Mouse (Mus musculus) brain, embryonic 14.5 days (tissue): ENCODE results near the gene Chd4. TPM values are rescaled to one million over a fixed set of nuclear protein-coding genes. Genes with fewer than 3 reads are reported as not detected.

Source experiments
- DNase-seq: peaks from one replicate; pipeline ENCODE4 v3.0.0-alpha.2; 2011; ENCODE audit warnings: low read depth
- CTCF ChIP-seq: fragments of 200-500 bp; IDR thresholded peaks from 2 replicates; pipeline ENCODE4 v1.5.1; 2012; ENCODE audit warnings: inconsistent platforms, mild to moderate bottlenecking, moderate library complexity, borderline replicate concordance; ENCODE audit not compliant: insufficient read depth, insufficient read length; ENCODE audit errors: extremely low read depth
- POLR2A ChIP-seq: fragments of 200-500 bp; IDR thresholded peaks from 2 replicates; pipeline ENCODE4 v1.6.1; 2012; ENCODE audit warnings: mild to moderate bottlenecking, inconsistent platforms, borderline replicate concordance; ENCODE audit not compliant: poor library complexity, insufficient read depth, insufficient read length, severe bottlenecking; ENCODE audit errors: extremely low read depth
- polyA plus RNA-seq: library from polyadenylated mRNA; depleted of rRNA; stranded (reverse); fragments of >200 nt; gene quantifications from 2 replicates; pipeline ENCODE4 v1.2.3, GENCODE M21; 2012

Chd4 gene
- polyA plus RNA-seq, 1 experiment: 142 TPM

DNA sequence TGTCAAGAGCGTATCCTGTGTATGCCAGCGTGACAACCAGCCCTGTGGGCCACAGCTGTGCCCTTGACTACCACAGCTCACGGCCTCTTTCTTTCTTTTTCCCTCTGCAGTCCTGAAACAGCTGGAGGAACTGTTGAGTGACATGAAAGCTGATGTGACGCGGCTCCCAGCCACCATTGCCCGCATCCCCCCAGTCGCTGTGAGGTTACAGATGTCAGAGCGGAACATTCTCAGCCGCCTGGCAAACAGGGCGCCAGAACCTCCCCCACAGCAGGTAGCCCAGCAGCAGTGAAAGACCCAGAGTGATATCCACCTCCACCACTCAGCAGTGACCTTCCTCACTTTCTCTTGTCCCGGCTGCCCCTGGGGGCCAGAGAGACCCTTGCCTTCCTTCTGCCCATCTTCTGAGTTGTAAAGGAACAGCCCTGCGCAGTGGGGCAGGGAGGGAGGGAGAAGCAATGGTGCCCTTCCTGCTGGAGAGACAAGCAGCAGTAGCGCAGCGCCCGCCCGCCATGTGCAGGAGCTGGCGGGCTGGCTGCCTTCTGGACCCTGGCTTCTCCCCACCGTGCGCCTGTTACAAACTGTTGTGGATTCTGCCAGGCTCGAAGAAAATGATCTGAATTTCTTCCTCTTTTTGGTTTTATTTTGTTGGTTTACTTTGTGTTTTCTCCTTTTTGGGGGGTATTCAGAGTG is 34.1 kb downstream of the Chd4 start:
- TF ChIP-seq POLR2A (no peak), CTCF (no peak)
- no peak for DNase-seq

GRCm38 (mm10) chr6:125131302-125132156 is 35.7 kb downstream of the Chd4 start, which contains the start of gene Nop2:
Gene Nop2, plus strand, starts transcription at chr6:125131909.
- peak; percentile 76; the same call in 1 of the 2 replicates for TF ChIP-seq POLR2A
- TF ChIP-seq CTCF: no peak
- peak; percentile 97 for DNase-seq

DNA sequence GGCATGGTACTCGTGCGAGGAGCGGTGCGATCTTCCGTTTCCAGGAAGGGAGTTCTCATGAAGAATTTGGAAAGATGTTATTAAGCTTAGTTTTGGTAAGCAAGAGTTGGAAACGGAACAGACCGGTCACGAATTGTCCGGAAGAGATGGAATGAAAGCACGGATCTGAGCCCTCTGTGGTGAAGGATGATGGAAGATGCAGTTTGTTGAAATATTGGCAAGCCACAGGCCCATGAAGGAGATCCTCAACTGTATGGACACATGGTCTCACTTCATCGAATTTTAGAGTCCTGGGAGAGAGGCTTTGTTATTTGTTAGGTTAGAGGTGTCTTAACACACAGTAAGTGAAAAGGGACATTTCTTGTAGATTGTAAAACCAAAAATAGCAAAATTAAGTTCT is 36.7 kb downstream of the Chd4 start:
- DNase-seq: no peak
- TF ChIP-seq POLR2A: no peak
- TF ChIP-seq CTCF: no peak

DNA sequence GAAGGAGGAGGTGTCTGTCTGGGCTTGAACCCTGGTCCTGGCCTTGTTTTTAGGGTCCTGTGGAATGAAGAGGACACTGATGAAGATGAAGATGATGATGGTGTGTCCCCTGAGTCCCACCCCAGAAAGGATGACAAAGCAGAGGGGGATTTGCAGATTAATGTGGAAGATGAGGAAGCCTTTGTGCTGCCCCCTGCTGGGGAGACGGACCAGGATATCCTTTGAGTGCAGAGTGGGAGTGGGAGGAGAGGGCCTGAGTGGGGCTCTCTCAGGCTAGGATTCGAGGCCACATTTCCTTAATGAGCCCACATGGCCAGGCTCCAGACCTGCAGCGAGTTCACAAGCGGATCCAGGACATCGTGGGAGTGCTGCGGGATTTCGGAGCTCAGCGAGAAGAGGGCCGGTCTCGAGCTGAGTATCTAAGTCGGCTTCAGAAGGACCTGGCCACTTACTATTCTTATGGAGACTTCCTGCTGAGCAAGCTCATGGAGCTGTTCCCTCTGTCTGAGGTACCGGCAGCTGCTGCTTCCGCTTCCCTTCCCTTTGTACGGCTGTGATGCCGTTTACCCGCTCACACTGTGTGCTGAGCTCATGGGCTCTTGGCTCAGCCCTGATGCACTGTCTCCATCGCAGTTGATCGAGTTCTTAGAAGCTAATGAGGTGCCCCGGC is 41.4 kb downstream of the Chd4 start:
- no peak for DNase-seq
- no peak for TF ChIP-seq POLR2A
- peak; percentile 63; the same call in 1 of the 2 replicates for TF ChIP-seq CTCF

DNA sequence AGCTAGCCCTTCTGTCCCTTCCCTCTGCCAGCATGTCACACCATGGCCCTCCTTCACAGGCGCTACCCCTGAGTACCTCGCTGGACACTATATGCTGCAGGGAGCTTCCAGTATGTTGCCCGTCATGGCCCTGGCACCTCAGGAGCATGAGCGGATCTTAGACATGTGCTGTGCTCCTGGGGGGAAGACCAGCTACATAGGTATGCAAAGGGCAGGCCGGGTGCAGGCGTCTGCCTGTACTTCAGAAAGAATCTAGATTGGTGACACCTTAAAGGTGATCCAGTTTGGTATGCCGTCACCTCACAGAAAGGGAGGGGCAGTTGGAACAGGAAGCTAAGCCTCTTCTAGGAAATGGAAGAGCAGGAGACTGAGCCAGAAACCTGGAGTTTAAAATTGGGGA is 44.0 kb downstream of the Chd4 start:
- no peak for TF ChIP-seq POLR2A
- no peak for TF ChIP-seq CTCF
- no peak for DNase-seq

GRCm38 (mm10) chr6:125142436-125142835 is 46.7 kb downstream of the Chd4 start:
- no peak for TF ChIP-seq POLR2A
- no peak for TF ChIP-seq CTCF
- DNase-seq: no peak

DNA sequence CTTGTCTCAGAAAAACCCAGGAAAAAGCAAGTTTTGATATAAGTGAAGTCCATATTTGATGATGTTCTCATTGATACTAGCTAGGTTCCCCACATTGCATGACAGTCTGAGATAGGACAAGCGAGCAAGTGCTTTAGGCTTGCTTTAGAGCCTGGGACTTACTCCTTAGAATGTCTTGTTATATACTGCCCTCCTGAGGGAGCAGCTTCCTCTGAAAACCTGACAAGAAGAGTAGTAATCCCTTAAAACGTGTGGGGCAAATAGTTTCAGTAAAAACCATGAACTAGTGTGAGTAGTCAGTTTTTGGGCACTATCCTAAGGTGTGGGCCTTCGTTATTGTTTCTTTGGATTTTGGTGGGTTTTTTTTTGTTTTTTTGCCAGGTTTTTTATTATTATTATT is 47.3 kb downstream of the Chd4 start:
- DNase-seq: no peak
- no peak for TF ChIP-seq POLR2A
- no peak for TF ChIP-seq CTCF

- DNase-seq: no peak
- TF ChIP-seq CTCF (no peak), POLR2A (no peak)
Measured at GRCm38 (mm10) chr6:125143904-125144303, 48.1 kb downstream of the Chd4 start.

DNA sequence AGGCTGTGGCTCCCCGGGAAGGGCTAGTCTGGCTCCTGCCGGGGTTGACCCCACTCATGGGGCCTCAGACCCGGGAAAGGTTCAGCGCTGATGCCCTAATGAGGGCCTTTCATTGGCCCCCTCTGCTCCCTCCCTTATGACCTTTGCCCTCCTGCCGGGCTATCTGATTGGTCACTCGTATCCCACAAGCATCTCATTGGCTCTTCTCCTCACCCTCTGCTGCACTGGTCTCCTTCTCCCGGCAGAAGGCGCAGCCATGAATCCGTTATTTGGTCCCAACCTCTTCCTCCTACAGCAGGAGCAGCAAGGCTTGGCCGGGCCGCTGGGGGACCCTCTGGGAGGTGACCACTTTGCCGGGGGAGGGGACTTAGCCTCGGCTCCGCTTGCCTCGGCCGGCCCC is 49.2 kb downstream of the Chd4 start, which contains the start of gene Iffo1:
Iffo1 (plus strand) TSS at position 241 of the 400 bp plus-strand sequence.
- DNase-seq: peak; percentile 97
- TF ChIP-seq CTCF: peak; percentile 63
- no peak for TF ChIP-seq POLR2A

- DNase-seq: no peak
- no peak for TF ChIP-seq CTCF
- TF ChIP-seq POLR2A: no peak
Measured at GRCm38 (mm10) chr6:125145479-125145951, 49.7 kb downstream of the Chd4 start.

GRCm38 (mm10) chr6:125146148-125146547 is 50.4 kb downstream of the Chd4 start:
- no peak for DNase-seq
- no peak for TF ChIP-seq POLR2A
- no peak for TF ChIP-seq CTCF
